Mouse (Mus musculus) layer of hippocampus, postnatal 25 days (tissue): ENCODE results near the gene Mia2. TPM values are rescaled to one million over a fixed set of nuclear protein-coding genes. Genes with fewer than 3 reads are reported as not detected.

Source experiments
- DNase-seq, 2 experiments: peaks; one replicate each; pipeline ENCODE4 v3.0.0; 2022; ENCODE audit warnings: mixed read lengths in 2 of 2, low spot score in 1 of 2; ENCODE audit errors: extremely low spot score in 1 of 2
- total RNA-seq, 2 experiments: library from RNA; stranded (reverse); gene quantifications; 2 replicates each; pipeline ENCODE4 v1.2.3; 2021

Gene Mia2
- total RNA-seq, 2 experiments from 2014 or later: 42.4 to 52.4 TPM

DNA sequence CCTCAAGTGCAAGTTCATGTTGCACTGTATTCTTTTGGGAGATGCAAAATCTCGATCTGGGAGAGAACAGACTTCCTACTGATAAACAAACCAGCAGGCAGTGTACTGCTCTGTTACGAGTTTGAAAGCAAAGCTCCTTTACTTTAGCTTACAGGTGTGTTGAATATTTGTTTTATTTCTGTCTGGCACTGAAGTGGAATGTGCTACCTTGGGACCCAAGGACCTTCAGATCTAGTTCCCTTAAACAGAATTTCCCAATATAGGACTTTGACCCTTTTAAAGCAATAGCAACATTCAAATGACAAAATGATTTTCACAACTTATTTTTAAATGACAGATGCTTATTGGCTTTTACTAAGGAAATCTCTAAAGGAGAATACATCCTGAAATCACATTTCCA is 2.1 kb upstream of the Mia2 start:
- no peak for DNase-seq

DNA sequence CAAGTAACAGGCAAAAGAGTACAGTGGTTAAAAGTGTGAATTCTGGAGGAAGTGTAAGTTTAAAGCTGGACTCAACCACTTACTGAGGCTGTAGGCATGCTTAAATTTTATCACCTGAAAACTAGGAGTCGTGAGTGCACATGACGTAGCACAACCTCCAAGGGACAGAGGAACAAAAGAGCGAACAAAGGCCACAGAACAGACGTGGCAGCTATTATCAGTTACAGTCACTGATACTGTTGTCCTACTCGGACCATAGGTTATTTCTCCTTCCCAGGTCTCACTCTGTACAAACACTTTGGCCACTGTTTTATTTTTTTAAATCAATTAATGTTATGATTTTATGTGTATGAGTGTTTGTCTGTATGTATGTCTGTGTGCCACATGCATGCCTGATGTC is 9.2 kb downstream of the Mia2 start:
- DNase-seq: no peak

DNA sequence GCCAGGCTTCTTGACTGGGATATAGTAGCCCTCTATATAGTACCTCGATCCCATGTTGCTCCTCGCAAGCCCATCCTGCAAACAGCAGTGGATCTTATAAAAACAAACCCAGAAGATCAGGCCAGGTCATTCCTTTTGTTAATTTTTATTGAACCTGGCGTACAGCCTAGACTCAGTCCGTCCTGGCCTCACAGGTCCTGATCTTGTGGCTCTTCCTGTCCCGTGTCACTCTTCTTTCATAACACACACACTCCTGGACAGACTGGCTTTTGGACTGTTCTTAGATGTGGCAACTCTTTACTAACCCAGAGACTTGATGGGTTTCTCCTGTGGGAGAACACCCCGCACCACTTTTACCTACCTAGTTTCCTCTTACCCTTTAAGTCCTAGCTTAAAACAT is 10.3 kb downstream of the Mia2 start:
- no peak for DNase-seq

DNA sequence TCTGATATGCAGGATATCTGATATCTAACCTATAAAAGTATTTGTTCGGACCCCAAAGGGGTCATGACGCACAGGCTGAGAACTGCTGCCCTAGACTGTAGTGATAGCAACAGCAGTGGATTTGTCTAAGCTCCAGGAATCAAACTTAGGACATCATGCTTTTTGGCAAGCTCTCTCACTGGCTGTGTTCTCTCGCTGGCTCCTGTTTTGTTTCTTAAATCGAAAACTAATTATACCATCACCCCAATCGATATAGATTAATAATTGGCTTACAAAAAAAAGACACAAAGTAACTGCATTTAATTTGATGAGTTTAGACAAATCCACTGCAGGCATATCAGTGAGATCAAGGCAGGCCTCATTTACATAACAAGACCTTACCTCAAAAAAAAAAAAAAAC is 10.9 kb downstream of the Mia2 start:
- no peak for DNase-seq

DNA sequence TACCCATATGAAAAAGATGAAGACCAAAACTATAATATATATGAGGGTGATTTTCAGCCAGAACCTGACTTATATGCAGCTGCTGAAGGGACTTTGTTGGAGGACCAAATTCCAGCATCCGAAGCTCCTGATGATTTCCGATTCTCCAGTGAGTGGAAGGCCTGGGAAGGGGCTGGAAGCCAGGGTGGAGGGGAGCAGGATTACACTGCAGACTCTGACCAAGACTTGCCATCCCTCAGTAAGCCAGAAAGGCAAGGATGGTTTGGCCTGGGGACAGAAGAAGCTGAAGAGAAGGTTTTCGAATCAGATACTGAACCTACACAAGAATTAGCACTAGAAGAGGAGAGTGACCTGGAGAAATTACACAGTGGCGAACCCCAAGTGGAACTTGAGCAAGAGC is 12.3 kb downstream of the Mia2 start:
- no peak for DNase-seq

DNA sequence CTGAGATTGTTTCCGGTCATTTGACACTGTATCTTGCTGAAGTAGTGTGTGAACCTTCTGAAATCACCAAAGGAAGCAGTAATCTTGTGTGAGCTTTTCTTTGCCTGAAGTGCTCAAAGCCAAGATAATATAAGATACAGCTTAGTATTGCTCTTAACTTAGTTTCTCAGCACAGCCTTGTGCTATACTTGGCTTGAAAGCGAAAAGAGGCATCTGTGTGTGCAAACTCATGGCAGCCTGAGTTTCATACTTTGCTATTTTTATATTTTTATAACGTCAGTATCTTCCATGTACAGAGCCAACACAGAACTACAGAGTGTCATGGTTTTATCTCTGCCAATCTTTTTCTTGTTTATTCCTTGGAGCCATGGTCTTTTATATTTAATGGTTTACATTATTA is 21.6 kb downstream of the Mia2 start:
- DNase-seq: no peak

DNA sequence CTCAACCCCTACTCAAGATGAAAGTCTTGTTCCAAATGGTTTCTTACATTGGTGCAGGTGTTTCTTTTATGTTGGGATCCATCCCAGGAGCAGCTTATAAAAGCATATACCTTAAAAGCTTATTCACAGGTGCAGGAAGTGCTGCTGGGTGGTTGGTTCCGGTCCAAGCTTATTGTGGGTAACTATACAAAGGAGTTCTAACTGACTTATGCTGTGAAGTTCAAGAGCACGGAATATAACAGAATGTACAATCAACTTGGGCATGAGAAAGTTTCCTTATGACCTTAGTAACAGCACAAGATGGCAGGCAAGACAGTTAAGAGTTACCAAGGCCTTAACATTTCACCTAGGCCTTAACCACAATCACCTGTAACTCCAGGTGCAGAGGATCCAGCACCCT is 29.8 kb downstream of the Mia2 start:
- DNase-seq: no peak

DNA sequence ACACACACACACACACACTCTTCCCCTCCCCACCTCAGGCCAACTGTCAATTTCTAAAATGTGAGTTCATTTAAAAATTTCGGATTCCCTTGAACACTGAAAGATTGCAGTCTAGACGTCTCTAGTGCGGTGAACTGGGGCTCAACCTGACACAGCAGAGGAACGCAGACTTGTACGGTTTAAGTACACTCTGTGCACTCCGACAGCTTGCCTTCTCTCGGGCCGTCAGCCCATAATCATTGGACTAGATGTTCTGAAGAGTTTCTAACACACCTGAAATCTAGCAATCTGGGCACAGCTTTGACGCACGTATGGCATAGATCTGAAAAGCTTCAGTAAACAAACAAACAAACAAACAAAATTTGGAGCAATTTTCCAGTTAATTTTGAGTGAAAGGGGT is 32.9 kb downstream of the Mia2 start:
- no peak for DNase-seq

DNA sequence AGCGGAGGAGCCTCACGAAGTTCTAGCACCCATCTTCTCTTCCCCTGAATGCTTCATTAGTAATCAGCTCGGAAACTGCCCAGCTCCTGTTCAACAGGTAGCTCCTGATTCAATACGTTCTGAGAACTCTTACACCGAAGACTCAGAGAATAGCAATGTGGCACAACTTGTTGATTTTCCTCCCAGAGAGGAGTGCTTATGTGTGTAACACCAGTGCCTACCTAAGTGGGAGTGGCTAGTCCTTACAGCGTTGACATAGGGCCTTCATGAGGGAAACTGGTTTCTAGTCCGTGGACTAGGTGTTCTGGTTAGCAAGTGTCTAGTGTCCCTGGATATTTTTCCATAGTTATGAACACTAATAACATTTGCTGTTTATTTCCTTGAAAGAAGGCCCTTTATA is 33.4 kb downstream of the Mia2 start:
- no peak for DNase-seq

DNA sequence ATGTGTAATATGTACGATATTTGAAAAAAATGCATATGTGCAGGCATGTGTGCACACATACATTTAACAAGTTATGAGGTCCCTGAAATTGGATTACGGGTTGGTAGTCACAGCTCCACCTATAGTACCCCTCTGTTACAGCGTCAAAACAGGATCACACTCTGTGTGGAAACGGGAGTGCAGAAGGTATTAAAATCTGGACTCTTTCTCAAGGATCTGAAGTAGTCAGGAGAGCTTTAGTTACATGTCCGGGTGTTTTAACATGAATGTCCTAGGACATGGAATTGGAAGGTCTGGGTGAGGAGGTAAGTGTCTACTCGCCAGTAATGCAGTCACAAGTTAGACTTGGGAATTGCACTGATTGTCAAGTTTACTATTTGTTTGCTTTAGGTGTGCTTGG is 34.0 kb downstream of the Mia2 start:
- DNase-seq: no peak

DNA sequence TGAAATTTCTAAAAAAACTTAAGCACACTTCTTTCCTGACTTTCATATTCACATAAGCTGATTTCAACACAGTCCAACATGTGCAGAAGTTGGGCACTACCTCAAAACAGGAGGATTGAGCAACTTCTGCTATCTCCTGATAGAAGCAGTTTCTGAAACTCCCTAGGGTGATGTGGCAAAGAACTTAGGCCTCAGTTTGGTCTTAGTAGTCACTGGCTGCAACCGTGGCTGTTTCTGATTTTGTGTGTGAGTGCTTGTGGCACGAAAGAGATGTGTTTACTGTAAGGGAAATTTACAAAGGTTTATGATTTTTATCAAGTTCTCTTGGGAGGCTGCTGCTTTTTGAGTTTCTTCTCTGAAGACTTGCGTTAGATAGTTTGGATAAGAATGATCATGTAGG is 34.6 kb downstream of the Mia2 start:
- DNase-seq: no peak

DNA sequence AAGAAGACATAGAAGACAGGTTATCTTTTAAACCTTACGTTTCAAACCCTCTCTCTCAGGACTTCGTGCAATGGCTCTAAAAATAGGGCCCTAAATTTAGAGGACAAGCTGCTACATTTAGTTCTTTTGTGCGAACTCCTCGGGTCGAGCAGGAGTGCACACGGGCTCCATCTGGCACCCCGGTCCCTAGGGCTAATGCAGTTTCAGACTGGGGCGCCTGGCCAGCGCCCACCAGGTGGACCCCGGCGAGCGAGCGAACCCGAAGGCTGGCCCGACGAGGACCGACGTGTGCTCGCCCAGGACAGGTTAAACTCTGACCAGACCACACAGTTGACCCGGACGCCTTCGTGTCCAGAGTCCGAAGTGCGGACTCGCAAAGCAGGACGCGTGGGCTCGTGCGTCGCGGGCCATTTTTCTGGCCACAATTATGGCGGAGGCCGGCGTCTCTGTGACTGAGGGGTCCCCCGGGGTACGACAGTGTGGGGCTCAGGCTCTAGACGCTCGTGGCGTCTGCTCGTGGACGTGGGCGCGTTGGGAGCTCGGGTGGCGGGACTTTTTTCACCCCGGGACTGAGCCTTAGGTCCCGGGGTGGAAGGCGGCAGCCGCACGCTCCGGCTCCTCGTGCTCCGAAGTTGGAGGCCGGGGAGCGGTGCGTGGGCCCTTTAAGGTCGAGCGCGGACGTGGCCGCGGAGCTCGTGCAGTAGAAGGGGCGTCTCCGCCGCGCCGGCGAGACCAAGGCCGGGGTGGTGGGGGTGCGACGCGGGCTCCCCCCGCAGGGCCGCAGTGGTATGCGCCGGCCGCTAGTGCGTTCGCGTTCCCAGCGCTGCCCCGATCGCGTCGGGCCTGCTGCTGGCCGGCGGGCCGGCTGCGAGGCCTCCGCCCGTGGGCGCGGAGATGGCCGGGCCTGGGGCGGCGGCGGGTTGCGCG is 35.3 kb downstream of the Mia2 start:
- peak; percentile 82 to 97 for DNase-seq

DNA sequence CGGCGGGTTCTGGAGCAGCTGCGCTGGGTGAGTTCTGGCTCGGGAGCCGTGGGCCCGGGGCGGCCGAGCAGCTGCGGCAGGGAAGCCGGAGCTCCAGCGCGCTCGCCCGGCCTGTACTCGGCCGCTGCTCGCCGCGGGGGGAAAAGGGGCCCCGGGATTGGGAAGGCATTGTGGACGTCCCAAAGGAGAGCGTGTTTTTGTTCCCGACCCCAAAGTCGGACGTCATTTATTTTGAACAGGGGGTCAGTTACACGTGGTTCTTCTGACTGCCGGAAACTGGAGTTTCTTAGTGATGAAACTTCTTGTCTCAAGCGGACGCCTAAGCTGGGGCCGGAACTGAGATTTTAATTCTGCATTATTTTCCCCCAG is 36.0 kb downstream of the Mia2 start:
- DNase-seq: no peak

DNA sequence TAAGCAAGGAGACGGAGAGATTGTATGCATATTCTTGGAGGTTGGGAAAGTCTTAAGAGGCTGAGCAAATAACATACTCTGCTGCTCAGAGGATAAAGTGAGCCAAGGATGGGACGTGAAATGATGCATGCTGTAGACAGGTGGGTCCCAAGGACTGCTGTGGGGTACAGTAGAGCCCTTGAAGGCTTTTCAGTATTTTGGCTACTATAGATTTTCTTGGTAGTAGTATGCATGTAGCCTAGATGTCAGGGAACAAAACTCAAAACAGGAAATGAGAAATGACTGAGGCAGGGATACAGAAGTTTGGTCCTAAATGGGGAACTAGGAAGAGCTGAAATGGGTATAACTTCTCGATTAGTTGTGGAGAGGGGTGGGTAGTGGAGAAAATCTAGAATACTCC is 36.9 kb downstream of the Mia2 start:
- DNase-seq: no peak

DNA sequence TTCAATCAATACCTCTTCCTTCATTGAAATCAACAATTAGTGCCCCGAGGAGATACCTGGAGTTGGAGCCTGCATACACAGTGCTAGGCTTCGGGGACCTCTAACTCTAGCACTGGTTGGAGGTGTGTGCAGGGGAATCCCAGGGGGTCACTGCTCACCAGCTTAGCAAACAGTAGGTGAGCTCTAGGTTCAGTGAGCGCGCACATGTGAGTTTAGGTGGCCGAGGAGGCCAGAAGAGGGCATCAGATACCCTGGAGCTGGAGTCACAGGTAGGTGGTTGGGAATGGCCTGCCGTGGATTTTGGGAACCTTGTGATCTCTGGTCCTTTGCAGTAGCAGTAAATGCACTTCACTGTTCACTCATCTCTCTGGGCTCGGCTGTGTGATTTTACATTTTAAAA is 37.3 kb downstream of the Mia2 start:
- no peak for DNase-seq

DNA sequence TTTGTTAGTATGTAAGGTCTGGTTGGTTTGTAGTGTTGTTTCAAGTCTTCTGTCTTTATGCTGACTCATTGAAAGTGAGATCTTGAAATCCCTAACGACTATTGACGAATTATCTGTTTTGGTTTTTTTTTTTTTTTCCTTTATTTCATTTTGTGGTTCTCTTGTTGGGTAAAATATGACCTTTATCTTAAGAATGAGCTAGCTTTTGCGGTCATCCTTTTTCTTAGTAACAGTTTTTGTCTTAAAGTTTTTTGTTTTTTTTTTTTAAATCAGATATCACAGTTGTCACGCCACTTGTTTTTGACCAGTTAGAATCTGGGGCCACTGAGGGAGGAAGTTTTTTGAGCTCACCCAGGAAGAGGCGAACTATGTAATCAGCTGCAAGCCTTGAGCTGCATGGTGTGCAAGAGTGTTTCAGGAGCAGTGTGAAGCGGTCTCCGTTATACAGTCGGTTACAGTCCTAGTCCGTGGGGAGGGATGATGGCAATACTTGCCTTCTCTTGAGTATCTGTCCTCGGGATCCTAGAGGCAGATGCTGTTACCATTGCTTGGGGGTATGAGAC is 37.9 kb downstream of the Mia2 start:
- DNase-seq: no peak

DNA sequence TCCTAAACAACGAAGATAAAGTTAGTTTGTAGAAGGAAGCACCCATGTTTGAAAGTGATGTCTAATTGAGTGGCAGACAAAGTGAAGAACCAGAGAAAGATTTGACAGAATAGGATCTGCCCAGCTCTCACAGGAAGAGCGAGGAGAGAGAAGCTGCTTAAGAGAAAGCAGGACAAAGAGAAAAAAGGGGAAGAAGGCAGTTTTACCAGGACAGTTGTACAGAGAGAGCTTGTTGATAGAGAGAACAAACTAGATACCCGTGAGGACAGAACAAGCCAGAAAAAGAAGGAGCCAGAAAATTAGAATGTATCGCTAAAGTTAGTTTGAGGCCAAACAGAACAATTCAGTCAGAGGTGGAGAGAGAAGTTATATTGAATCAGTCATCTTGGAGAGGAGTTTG is 39.5 kb downstream of the Mia2 start:
- no peak for DNase-seq

DNA sequence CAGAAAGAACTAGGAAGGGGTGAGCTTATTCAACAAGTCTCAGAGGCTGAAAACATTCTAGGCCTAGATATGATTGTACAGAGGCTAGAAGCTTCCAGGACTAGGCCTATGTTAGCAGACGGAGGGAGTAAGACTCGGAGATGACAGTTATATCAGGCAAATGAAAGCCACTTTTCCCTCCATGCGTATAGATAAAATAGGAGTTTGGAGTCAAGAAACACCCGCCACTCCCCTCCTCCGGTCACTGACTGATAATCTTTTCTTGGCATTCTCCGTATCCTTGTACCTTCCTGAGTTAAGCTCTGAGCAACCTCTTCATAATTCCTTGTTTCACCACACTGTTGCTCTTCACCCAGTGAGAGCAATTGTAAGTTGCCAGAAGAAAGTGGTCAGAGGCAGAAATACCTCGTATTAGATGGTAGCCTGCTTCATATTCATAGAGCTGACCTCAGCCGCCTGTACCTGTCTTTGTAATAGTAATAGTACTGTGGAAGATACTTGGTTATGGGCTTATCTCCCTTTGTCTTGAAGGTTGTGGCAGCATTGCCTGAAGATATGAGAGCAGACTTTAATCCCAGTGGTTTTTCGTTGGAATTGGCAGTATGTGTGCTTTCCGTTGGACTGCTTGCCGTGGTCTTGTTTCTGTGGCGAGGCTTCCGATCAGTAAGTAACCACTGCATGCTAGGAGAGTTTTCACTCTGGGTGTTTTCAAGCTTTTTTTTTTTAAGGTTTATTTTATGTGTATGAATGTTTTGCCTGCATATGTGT is 40.1 kb downstream of the Mia2 start:
- no peak for DNase-seq

DNA sequence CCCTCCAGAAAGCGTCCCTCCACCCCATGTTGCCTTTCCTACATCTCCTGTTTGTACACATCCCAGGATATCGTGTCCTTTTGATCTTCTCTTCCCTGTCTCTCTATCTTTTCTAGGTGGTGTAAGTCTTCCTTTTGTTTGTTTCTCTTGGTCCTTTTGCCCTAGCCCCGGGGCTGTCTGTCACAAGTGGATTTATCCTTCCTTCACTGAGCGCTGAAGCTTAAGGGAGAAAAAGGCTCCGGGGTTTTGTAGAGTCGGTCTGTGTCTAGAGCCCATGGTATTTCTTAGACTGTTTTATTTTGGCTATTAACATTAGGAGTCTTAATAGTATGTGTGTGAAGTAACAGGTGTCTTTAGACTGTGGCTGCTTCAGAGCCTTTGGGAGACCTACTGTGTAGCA is 41.4 kb downstream of the Mia2 start:
- DNase-seq: no peak

DNA sequence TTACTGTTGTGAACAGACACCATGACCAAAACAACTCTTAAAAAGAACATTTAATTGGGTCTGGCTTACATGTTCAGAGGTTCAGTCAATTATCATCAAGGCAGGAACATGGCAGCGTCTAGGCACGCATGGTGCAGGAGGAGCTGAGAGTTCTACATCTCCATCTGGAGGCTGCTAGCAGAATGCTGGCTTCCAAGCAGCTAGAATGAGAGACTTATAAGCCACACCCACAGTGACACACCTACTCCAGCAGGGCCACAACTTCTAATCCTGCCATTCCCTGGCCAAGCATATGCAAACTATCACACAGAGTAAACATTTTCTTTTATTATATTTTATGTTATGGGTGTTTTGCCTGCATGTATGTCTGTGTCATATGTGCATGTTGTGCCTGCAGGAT is 43.8 kb downstream of the Mia2 start:
- no peak for DNase-seq

DNA sequence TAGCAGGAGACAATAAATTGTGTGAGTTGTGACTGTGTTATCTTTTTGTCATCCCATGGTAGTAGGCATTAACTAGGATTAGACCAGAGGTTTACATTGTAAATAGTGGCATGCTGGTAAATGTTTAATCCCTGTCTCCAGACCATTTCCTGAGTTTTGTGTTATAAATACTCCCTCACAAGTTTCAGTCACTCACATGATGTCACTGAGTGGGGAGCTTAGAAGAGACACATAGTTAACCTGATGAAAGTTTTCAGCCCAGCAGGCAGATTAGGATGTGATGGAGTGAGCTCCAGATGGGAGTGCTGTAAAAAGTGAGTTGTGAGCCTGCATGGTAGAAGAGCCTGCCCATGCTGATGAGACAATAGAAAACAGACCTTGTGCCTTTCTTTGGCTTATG is 49.5 kb downstream of the Mia2 start:
- no peak for DNase-seq

DNA sequence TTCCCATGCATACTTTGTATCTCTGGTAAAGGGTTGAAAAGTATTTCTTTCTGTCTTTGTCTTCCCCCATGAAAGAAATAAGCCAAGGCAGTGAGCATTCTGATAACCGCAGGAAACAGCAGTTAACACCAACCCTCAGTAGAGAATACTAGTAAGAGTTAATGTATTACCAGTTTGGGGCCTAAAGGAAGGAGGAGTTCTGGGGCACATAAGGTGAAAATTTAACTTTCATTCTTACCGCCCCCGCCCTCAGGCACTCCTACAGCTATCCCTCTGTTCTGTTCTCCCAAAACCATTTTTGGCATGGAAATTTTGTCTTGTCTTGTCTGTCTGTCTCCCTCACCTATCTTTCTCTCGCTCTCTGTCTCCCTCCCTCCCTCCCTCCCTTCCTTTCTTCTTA is 54.1 kb downstream of the Mia2 start:
- no peak for DNase-seq
